Mouse (Mus musculus) brain, embryonic 14.5 days (tissue): Measurements from ENCODE around the gene Apoc1. TPM values are rescaled to one million over a fixed set of nuclear protein-coding genes. Genes with fewer than 3 reads are reported as not detected.
A peak's percentile ranks its signal among the peaks of the same experiment; 100 is the strongest.

Experiments
- DNase-seq: peaks from one replicate; pipeline ENCODE4 v3.0.0-alpha.2; 2011; ENCODE audit warnings: low read depth
- CTCF ChIP-seq: fragments of 200-500 bp; IDR thresholded peaks from 2 replicates; pipeline ENCODE4 v1.5.1; 2012; ENCODE audit warnings: inconsistent platforms, mild to moderate bottlenecking, moderate library complexity, borderline replicate concordance; ENCODE audit not compliant: insufficient read depth, insufficient read length; ENCODE audit errors: extremely low read depth
- POLR2A ChIP-seq: fragments of 200-500 bp; IDR thresholded peaks from 2 replicates; pipeline ENCODE4 v1.6.1; 2012; ENCODE audit warnings: mild to moderate bottlenecking, inconsistent platforms, borderline replicate concordance; ENCODE audit not compliant: poor library complexity, insufficient read depth, insufficient read length, severe bottlenecking; ENCODE audit errors: extremely low read depth
- polyA plus RNA-seq: library from polyadenylated mRNA; depleted of rRNA; stranded (reverse); fragments of >200 nt; gene quantifications from 2 replicates; pipeline ENCODE4 v1.2.3, GENCODE M21; 2012; rRNA removed

Gene Apoc1
- 0.81 and 2.0 TPM in 2 replicates for polyA plus RNA-seq

- TF ChIP-seq POLR2A = no peak
- TF ChIP-seq CTCF = no peak
These were observed at the start of gene Apoc1 for GRCm38 (mm10) chr7:19691873-19692865. Gene Apoc1 (minus strand): TSS chr7:19692660.

GRCm38 (mm10) chr7:19741329-19742031 lies 49.0 kb upstream of the Apoc1 start:
- DNase-seq = peak; percentile 15
- no peak for TF ChIP-seq POLR2A
- TF ChIP-seq CTCF = no peak

More at GRCm38 (mm10) chr7:19691873-19692865, at the start of gene Apoc1:
- no peak for DNase-seq

GRCm38 (mm10) chr7:19740269-19740668 lies 47.8 kb upstream of the Apoc1 start:
- no peak for DNase-seq
- TF ChIP-seq CTCF (0 out of 2 replicates have a peak, but pooled peaks have one; percentile 10), POLR2A (no peak)

GRCm38 (mm10) chr7:19738771-19739170 lies 46.3 kb upstream of the Apoc1 start:
- DNase-seq = no peak
- TF ChIP-seq CTCF = peak; percentile 27; the same call in 1 of the 2 replicates
- TF ChIP-seq POLR2A = no peak

- DNase-seq = no peak
- no peak for TF ChIP-seq CTCF
- no peak for TF ChIP-seq POLR2A
These were observed 44.1 kb upstream of the Apoc1 start for GRCm38 (mm10) chr7:19736389-19737057.

- TF ChIP-seq CTCF (no peak), POLR2A (no peak)
- no peak for DNase-seq
These were observed 41.8 kb upstream of the Apoc1 start for GRCm38 (mm10) chr7:19734178-19734666.

- no peak for DNase-seq
- TF ChIP-seq CTCF (no peak), POLR2A (no peak)
These were observed 34.1 kb upstream of the Apoc1 start for GRCm38 (mm10) chr7:19726541-19726940.

- DNase-seq = no peak
- no peak for TF ChIP-seq POLR2A
- TF ChIP-seq CTCF = no peak
These were observed 31.7 kb upstream of the Apoc1 start for GRCm38 (mm10) chr7:19724167-19724566.

- no peak for DNase-seq
- no peak for TF ChIP-seq CTCF
- no peak for TF ChIP-seq POLR2A
These were observed 30.3 kb upstream of the Apoc1 start for GRCm38 (mm10) chr7:19722754-19723195.

GRCm38 (mm10) chr7:19719200-19719599 lies 26.7 kb upstream of the Apoc1 start:
- no peak for DNase-seq

More at GRCm38 (mm10) chr7:19719200-19719599, 26.7 kb upstream of the Apoc1 start:
- no peak for TF ChIP-seq CTCF
- TF ChIP-seq POLR2A = no peak
